Mouse (Mus musculus): ENCODE measurements at regions not wholly inside any gene's neighbourhood (a gene's known extent, or its start where the extent isn't known, plus 50 kb on each side); places are given as distances from the start of the nearest gene placed in this dataset.

DNA sequence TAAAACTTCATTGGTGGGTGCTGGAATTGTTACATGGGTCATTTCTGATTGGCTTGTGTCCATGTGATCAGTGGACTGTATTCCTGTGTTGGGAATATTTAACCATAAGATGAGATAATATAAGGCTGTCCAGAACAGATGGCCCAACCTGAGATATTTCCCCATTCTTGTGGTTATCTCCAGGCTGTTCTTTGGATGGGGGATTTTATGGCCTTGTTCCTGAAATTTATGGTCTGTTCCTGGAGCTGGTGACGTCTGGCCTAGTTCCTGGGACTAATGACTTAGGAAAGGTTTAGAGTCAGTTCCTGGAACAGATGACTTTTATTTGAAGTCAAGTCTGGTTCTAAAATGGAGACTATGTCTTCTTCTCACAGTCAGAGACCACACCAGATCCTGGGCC is 64.8 kb upstream of the Adgra1 start:
- TF ChIP-seq CTCF (IDR thresholded peaks at IDR 0.05; ENCODE audit: borderline replicate concordance, control insufficient read depth, extremely low read depth, insufficient read depth, low read length, poor library complexity): no peak
- no peak for TF ChIP-seq POLR2A (IDR thresholded peaks at IDR 0.05; ENCODE audit: control insufficient read depth, extremely low read depth, insufficient read depth, low read length, poor library complexity)
